Mouse (Mus musculus): ENCODE measurements at regions not wholly inside any gene's neighbourhood (a gene's known extent, or its start where the extent isn't known, plus 50 kb on each side); places are given as distances from the start of the nearest gene placed in this dataset.

- TF ChIP-seq CTCF (IDR thresholded peaks at IDR 0.05; ENCODE audit: low read depth, low read length) (no peak), EP300 (IDR thresholded peaks at IDR 0.05; ENCODE audit: insufficient read depth, low read depth, low read length) (no peak)
Observed at GRCm38 (mm10) chr19:21111836-21112235, 157.8 kb upstream of the Tmc1 start.

Measured in ES-Bruce4 (cell line).